Mouse (Mus musculus) bone marrow macrophage, adult 2 months (primary cell): ENCODE data around the gene Fthl17d. TPM values are rescaled to one million over a fixed set of nuclear protein-coding genes. Genes with fewer than 3 reads are reported as not detected.
"Not testable (repeated sequence)": the region's sequence is repeated elsewhere in the genome, so short reads cannot be mapped to it uniquely, and the experiment has no call there.

Source experiments
- H3K27ac ChIP-seq: 2 replicates; pipeline ENCODE4 v1.5.1; 2012; ENCODE audit warnings: low read depth, low read length; ENCODE audit not compliant: insufficient read depth
- H3K4me1 ChIP-seq: 2 replicates; pipeline ENCODE4 v1.6.1; 2012; ENCODE audit warnings: low read length; ENCODE audit not compliant: control insufficient read depth, insufficient read depth
- H3K4me3 ChIP-seq: 2 replicates; pipeline ENCODE4 v1.5.1; 2012; ENCODE audit warnings: mild to moderate bottlenecking, low read length, moderate library complexity; ENCODE audit not compliant: insufficient read depth
- CTCF ChIP-seq: IDR thresholded peaks from 2 replicates; pipeline ENCODE4 v1.5.1; 2012; ENCODE audit warnings: low read depth, mild to moderate bottlenecking, low read length, moderate library complexity
- POLR2A ChIP-seq: IDR thresholded peaks from 2 replicates; pipeline ENCODE4 v1.6.1; 2012; ENCODE audit warnings: mild to moderate bottlenecking, low read depth, low read length, borderline replicate concordance
- polyA plus RNA-seq: library from polyadenylated mRNA; stranded (reverse); fragments of >200 nt; gene quantifications from 2 replicates; pipeline ENCODE4 v1.2.4, GENCODE M21; 2012; ENCODE audit not compliant: missing spikeins, insufficient read depth, insufficient read length

Fthl17d gene
- polyA plus RNA-seq = not detected in 2 replicates

- not testable (repeated sequence) for H3K4me1 ChIP-seq, H3K27ac ChIP-seq, H3K4me3 ChIP-seq
These were observed at the start of gene Fthl17d for GRCm38 (mm10) chrX:8986655-8987054. TSS of gene Fthl17d (minus strand) at chrX:8986755.

- H3K27ac ChIP-seq, H3K4me1 ChIP-seq: not testable (repeated sequence)
These were observed 46.6 kb upstream of the Fthl17d start, which contains the start of gene Fthl17e for GRCm38 (mm10) chrX:9033193-9033592. TSS of gene Fthl17e (plus strand) at chrX:9033493.

DNA sequence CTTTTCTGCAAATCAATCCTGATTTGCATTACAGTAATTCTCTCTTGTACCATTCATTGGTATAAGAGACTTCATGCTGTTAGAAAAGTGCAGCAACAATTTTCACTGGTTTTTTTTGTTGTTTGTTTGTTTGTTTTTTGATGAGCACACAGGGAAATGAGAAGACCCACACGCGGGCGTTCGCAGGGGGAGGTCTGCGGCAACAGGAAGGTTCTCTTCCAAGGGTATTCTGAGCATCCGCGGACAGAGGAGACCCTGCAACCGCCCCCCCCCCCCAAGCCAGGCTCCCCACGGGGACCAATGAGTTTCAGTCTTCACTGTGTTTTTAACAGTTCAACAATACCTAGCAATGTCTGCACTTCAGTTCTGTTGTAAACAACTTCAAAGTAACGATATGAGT lies 32.9 kb upstream of the Fthl17d start:
- Histone ChIP-seq H3K4me3 (no peak overlapping the region), H3K4me1 (no peaks in the 10 kb centered on the region), H3K27ac (no peak overlapping the region)
- no peak for TF ChIP-seq CTCF
- no peak for TF ChIP-seq POLR2A

More at GRCm38 (mm10) chrX:9033193-9033592, 46.6 kb upstream of the Fthl17d start, which contains the start of gene Fthl17e:
- H3K4me3 ChIP-seq = not testable (repeated sequence)

GRCm38 (mm10) chrX:9016079-9016478 lies 29.5 kb upstream of the Fthl17d start:
- Histone ChIP-seq H3K4me1 (no peaks in the 10 kb centered on the region), H3K4me3 (no peak overlapping the region), H3K27ac (no peak overlapping the region)
- no peak for TF ChIP-seq POLR2A
- no peak for TF ChIP-seq CTCF

GRCm38 (mm10) chrX:8976459-8976858 lies 10.1 kb downstream of the Fthl17d start, which contains the start of gene Fthl17c:
TSS of gene Fthl17c (minus strand) at chrX:8976559.
- H3K4me1 ChIP-seq, H3K27ac ChIP-seq, H3K4me3 ChIP-seq: not testable (repeated sequence)

- not testable (repeated sequence) for H3K4me1 ChIP-seq, H3K4me3 ChIP-seq, H3K27ac ChIP-seq
These were observed 21.9 kb downstream of the Fthl17d start for GRCm38 (mm10) chrX:8964618-8965017.

DNA sequence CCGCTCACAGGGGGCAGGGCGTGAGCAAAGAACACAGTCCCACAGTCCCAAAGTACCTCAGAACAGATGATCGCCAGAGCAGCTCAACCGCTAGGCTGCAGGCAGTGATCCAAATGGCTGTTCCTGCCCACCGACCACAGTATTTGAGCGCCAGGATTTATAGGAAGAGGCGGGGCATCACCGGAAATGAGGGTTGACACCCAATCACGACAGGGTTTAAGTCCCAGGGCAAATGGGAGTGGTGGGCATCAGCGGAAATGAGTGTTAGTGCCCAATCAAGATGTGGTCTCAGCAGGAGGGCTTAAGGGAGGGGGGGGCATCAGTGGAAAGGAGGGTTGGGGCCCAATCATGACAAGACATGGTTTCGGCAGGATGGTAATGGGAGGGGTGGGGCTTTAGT lies 23.7 kb downstream of the Fthl17d start, which contains the start of gene Fthl17b:
TSS of gene Fthl17b (minus strand) at position 101 of the 400 bp plus-strand sequence.
- not testable (repeated sequence) for H3K4me1 ChIP-seq, H3K27ac ChIP-seq, H3K4me3 ChIP-seq

GRCm38 (mm10) chrX:8948130-8948805 lies 38.3 kb downstream of the Fthl17d start:
- H3K27ac ChIP-seq, H3K4me1 ChIP-seq, H3K4me3 ChIP-seq: not testable (repeated sequence)

DNA sequence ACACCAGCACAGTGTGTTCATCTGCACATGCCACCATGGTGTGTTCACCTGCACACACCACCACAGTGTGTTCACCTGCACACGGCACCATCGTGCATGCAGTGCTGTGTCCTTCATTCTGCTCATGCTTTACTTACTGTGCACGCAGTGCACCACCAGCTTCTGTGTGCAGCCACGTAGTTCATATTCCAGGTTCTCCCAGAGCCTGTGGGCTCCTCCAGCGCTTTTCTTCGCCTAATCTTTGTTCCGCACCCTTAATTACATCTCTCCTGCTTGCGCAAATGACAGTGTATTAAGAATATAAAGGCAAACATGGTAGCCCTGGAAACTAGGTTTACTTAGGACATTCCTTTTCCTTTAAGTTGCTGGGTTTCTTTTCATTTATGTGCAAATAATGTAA lies 42.5 kb downstream of the Fthl17d start:
- Histone ChIP-seq H3K4me1 (no peaks in the 10 kb centered on the region), H3K27ac (no peak overlapping the region), H3K4me3 (no peak overlapping the region)
- TF ChIP-seq POLR2A (no peak), CTCF (no peak)

Other genes starting within 250 kb of the Fthl17d start
- gene Ssx9, start 238.3 kb downstream of the Fthl17d start, polyA plus RNA-seq = not detected in 2 replicates
- not detected in 2 replicates for gene Ssxb5, start 183.1 kb downstream of the Fthl17d start, polyA plus RNA-seq
- not detected in 2 replicates for gene Gm6592, start 142.8 kb downstream of the Fthl17d start, polyA plus RNA-seq
- gene Gm5751, start 112.5 kb downstream of the Fthl17d start, polyA plus RNA-seq = not detected in 2 replicates
- 1.3 and 2.7 TPM in 2 replicates for gene B630019K06Rik, start 94.4 kb downstream of the Fthl17d start, polyA plus RNA-seq
- not detected in 2 replicates for gene Fthl17b, start 23.8 kb downstream of the Fthl17d start, polyA plus RNA-seq
- not detected in 2 replicates for gene Fthl17c, start 10.2 kb downstream of the Fthl17d start, polyA plus RNA-seq
- not detected in 2 replicates for gene Fthl17e, start 46.7 kb upstream of the Fthl17d start, polyA plus RNA-seq
- not detected in 2 replicates for gene Fthl17f, start 76.3 kb upstream of the Fthl17d start, polyA plus RNA-seq
- not detected in 2 replicates for gene 4930402K13Rik, start 117.8 kb upstream of the Fthl17d start, polyA plus RNA-seq
- not detected in 2 replicates for gene Lancl3, start 213.1 kb upstream of the Fthl17d start, polyA plus RNA-seq